Mouse (Mus musculus) fibroblast of lung, adult 2 months (primary cell): ENCODE measurements around the gene Cdk19.
"Not testable (repeated sequence)": the region's sequence is repeated elsewhere in the genome, so short reads cannot be mapped to it uniquely, and the experiment has no call there.

Experiments used
- DNase-seq: peaks from one replicate; pipeline ENCODE4 v3.0.0-alpha.2; 2011; ENCODE audit warnings: low read depth

Gene Cdk19

GRCm38 (mm10) chr10:40524032-40524806 is 184.9 kb downstream of the Cdk19 start:
- no peak for DNase-seq

GRCm38 (mm10) chr10:40524991-40525390 is 185.6 kb downstream of the Cdk19 start:
- peak; percentile 63 for DNase-seq

GRCm38 (mm10) chr10:40525616-40526155 is 186.3 kb downstream of the Cdk19 start:
- DNase-seq = no peak

GRCm38 (mm10) chr10:40526301-40526761 is 187.0 kb downstream of the Cdk19 start:
- no peak for DNase-seq

GRCm38 (mm10) chr10:40526986-40527385 is 187.6 kb downstream of the Cdk19 start:
- DNase-seq = no peak

GRCm38 (mm10) chr10:40527573-40527972 is 188.2 kb downstream of the Cdk19 start:
- no peak for DNase-seq

GRCm38 (mm10) chr10:40528668-40529067 is 189.3 kb downstream of the Cdk19 start:
- DNase-seq = no peak

GRCm38 (mm10) chr10:40529617-40530016 is 190.3 kb downstream of the Cdk19 start:
- DNase-seq = no peak

GRCm38 (mm10) chr10:40530661-40531060 is 191.3 kb downstream of the Cdk19 start:
- DNase-seq = no peak

GRCm38 (mm10) chr10:40532586-40532985 is 193.2 kb downstream of the Cdk19 start:
- DNase-seq = not testable (repeated sequence)
